Mouse (Mus musculus): Measurements from ENCODE around the gene Ptgds. TPM values are rescaled to one million over a fixed set of nuclear protein-coding genes. Genes with fewer than 3 reads are reported as not detected.

Ptgds gene
- polyA plus RNA-seq (2014; fragmentation: Nextera tagmentation; extraction: Ambion mirVana): 6.2 and 7.9 TPM in 2 replicates

- WGBS: 52% methylated on average over 6 of the region's 6 CpGs
- Histone ChIP-seq H3K27ac (ENCODE audit: low read depth) (no peak within 1 kb of the TSS), H3K4me3 (ENCODE audit: low read depth, low read length) (no peak within 1 kb of the TSS), H3K4me1 (replicated peaks; ENCODE audit: control insufficient read depth, insufficient read depth, low read length) (no peaks in the 10 kb centered on the region), H3K36me3 (ENCODE audit: control insufficient read depth, insufficient read depth, low read length) (no peaks in the 10 kb centered on the region), H3K9ac (ENCODE audit: low read length) (no peak within 1 kb of the TSS), H3K4me2 (ENCODE audit: low read length) (no peak within 1 kb of the TSS), H3K27me3 (replicated peaks; ENCODE audit: control insufficient read depth, insufficient read depth, low read length) (no peaks in the 10 kb centered on the region), H3K9me3 (ENCODE audit: control insufficient read depth, low read length) (no peaks in the 10 kb centered on the region)
- DNase-seq (ENCODE audit: low spot score): no peak
- no peak for ATAC-seq (replicated peaks; ENCODE audit: low FRiP score, low TSS enrichment, low read depth)
These were observed at the start of gene Ptgds for GRCm38 (mm10) chr2:25469969-25470368. TSS of gene Ptgds (minus strand) at chr2:25470046.

- H3K4me2 ChIP-seq (ENCODE audit: low read length): no peak overlapping the region
- no peak overlapping the region for H3K9ac ChIP-seq (ENCODE audit: low read length)
- H3K27me3 ChIP-seq (replicated peaks; ENCODE audit: control insufficient read depth, insufficient read depth, low read length): no peaks in the 10 kb centered on the region
- H3K27ac ChIP-seq (ENCODE audit: low read depth): no peak overlapping the region
- H3K4me3 ChIP-seq (ENCODE audit: low read depth, low read length): no peak overlapping the region
- WGBS: 59% methylated on average over 3 of the region's 3 CpGs
- ATAC-seq (replicated peaks; ENCODE audit: low FRiP score, low TSS enrichment, low read depth): no peak
- no peak for DNase-seq (ENCODE audit: low spot score)
- no peaks in the 10 kb centered on the region for H3K4me1 ChIP-seq (replicated peaks; ENCODE audit: control insufficient read depth, insufficient read depth, low read length)
- no peaks in the 10 kb centered on the region for H3K9me3 ChIP-seq (ENCODE audit: control insufficient read depth, low read length)
- peaks cover 4% of the 10 kb centered on the region for H3K36me3 ChIP-seq (ENCODE audit: control insufficient read depth, insufficient read depth, low read length)
These were observed 40.1 kb upstream of the Ptgds start for GRCm38 (mm10) chr2:25509912-25510311.

GRCm38 (mm10) chr2:25506964-25507363 is 37.1 kb upstream of the Ptgds start:
- H3K36me3 ChIP-seq (ENCODE audit: control insufficient read depth, insufficient read depth, low read length): peaks cover 24% of the 10 kb centered on the region
- H3K9me3 ChIP-seq (ENCODE audit: control insufficient read depth, low read length): no peaks in the 10 kb centered on the region
- WGBS: 31% methylated on average over 5 of the region's 5 CpGs
- H3K9ac ChIP-seq (ENCODE audit: low read length): no peak overlapping the region
- H3K4me1 ChIP-seq (replicated peaks; ENCODE audit: control insufficient read depth, insufficient read depth, low read length): peaks cover 2% of the 10 kb centered on the region
- H3K27me3 ChIP-seq (replicated peaks; ENCODE audit: control insufficient read depth, insufficient read depth, low read length): no peaks in the 10 kb centered on the region
- no peak overlapping the region for H3K4me2 ChIP-seq (ENCODE audit: low read length)
- H3K4me3 ChIP-seq (ENCODE audit: low read depth, low read length): no peak overlapping the region
- no peak overlapping the region for H3K27ac ChIP-seq (ENCODE audit: low read depth)
- ATAC-seq (replicated peaks; ENCODE audit: low FRiP score, low TSS enrichment, low read depth) (no peak), DNase-seq (ENCODE audit: low spot score) (no peak)

- no peak for ATAC-seq (replicated peaks; ENCODE audit: low FRiP score, low TSS enrichment, low read depth)
- Histone ChIP-seq H3K4me3 (ENCODE audit: low read depth, low read length) (no peak overlapping the region), H3K27me3 (replicated peaks; ENCODE audit: control insufficient read depth, insufficient read depth, low read length) (no peaks in the 10 kb centered on the region), H3K27ac (ENCODE audit: low read depth) (no peak overlapping the region), H3K4me2 (ENCODE audit: low read length) (no peak overlapping the region), H3K9me3 (ENCODE audit: control insufficient read depth, low read length) (no peaks in the 10 kb centered on the region), H3K4me1 (replicated peaks; ENCODE audit: control insufficient read depth, insufficient read depth, low read length) (peaks cover 10% of the 10 kb centered on the region), H3K36me3 (ENCODE audit: control insufficient read depth, insufficient read depth, low read length) (peaks cover 24% of the 10 kb centered on the region), H3K9ac (ENCODE audit: low read length) (no peak overlapping the region)
- WGBS: 97% methylated on average over 4 of the region's 4 CpGs
- no peak for DNase-seq (ENCODE audit: low spot score)
These were observed 36.0 kb upstream of the Ptgds start for GRCm38 (mm10) chr2:25505860-25506259.

GRCm38 (mm10) chr2:25505000-25505399 is 35.2 kb upstream of the Ptgds start:
- Histone ChIP-seq H3K36me3 (ENCODE audit: control insufficient read depth, insufficient read depth, low read length) (peaks cover 24% of the 10 kb centered on the region), H3K4me2 (ENCODE audit: low read length) (no peak overlapping the region), H3K9ac (ENCODE audit: low read length) (no peak overlapping the region), H3K27me3 (replicated peaks; ENCODE audit: control insufficient read depth, insufficient read depth, low read length) (no peaks in the 10 kb centered on the region), H3K4me3 (ENCODE audit: low read depth, low read length) (no peak overlapping the region), H3K4me1 (replicated peaks; ENCODE audit: control insufficient read depth, insufficient read depth, low read length) (peaks cover 10% of the 10 kb centered on the region), H3K27ac (ENCODE audit: low read depth) (no peak overlapping the region), H3K9me3 (ENCODE audit: control insufficient read depth, low read length) (no peaks in the 10 kb centered on the region)
- no peak for DNase-seq (ENCODE audit: low spot score)
- ATAC-seq (replicated peaks; ENCODE audit: low FRiP score, low TSS enrichment, low read depth): no peak
- 93% methylated on average over 1 of the region's 1 CpGs for WGBS

- WGBS: 93% methylated on average over 19 of the region's 19 CpGs
- no peak overlapping the region for H3K4me2 ChIP-seq (ENCODE audit: low read length)
- peaks cover 10% of the 10 kb centered on the region for H3K4me1 ChIP-seq (replicated peaks; ENCODE audit: control insufficient read depth, insufficient read depth, low read length)
- peaks cover 24% of the 10 kb centered on the region for H3K36me3 ChIP-seq (ENCODE audit: control insufficient read depth, insufficient read depth, low read length)
- H3K27ac ChIP-seq (ENCODE audit: low read depth): no peak overlapping the region
- no peak overlapping the region for H3K9ac ChIP-seq (ENCODE audit: low read length)
- no peak overlapping the region for H3K4me3 ChIP-seq (ENCODE audit: low read depth, low read length)
- ATAC-seq (replicated peaks; ENCODE audit: low FRiP score, low TSS enrichment, low read depth): no peak
- H3K9me3 ChIP-seq (ENCODE audit: control insufficient read depth, low read length): no peaks in the 10 kb centered on the region
- no peak for DNase-seq (ENCODE audit: low spot score)
- H3K27me3 ChIP-seq (replicated peaks; ENCODE audit: control insufficient read depth, insufficient read depth, low read length): no peaks in the 10 kb centered on the region
These were observed 34.7 kb upstream of the Ptgds start for GRCm38 (mm10) chr2:25504538-25504937.

- Histone ChIP-seq H3K9ac (ENCODE audit: low read length) (no peak overlapping the region), H3K27ac (ENCODE audit: low read depth) (no peak overlapping the region), H3K4me2 (ENCODE audit: low read length) (no peak overlapping the region), H3K4me1 (replicated peaks; ENCODE audit: control insufficient read depth, insufficient read depth, low read length) (peaks cover 10% of the 10 kb centered on the region), H3K36me3 (ENCODE audit: control insufficient read depth, insufficient read depth, low read length) (peaks cover 24% of the 10 kb centered on the region), H3K4me3 (ENCODE audit: low read depth, low read length) (no peak overlapping the region), H3K27me3 (replicated peaks; ENCODE audit: control insufficient read depth, insufficient read depth, low read length) (no peaks in the 10 kb centered on the region), H3K9me3 (ENCODE audit: control insufficient read depth, low read length) (no peaks in the 10 kb centered on the region)
- WGBS: 84% methylated on average over 3 of the region's 3 CpGs
- no peak for ATAC-seq (replicated peaks; ENCODE audit: low FRiP score, low TSS enrichment, low read depth)
- DNase-seq (ENCODE audit: low spot score): no peak
These were observed 32.9 kb upstream of the Ptgds start for GRCm38 (mm10) chr2:25502726-25503125.

GRCm38 (mm10) chr2:25501593-25502486 is 32.0 kb upstream of the Ptgds start, which contains the start of gene C8g:
TSS of gene C8g (minus strand) at chr2:25501719.
- peak within 1 kb of the TSS; percentile 97 for H3K4me3 ChIP-seq (ENCODE audit: low read depth, low read length)
- H3K9ac ChIP-seq (ENCODE audit: low read length): peak within 1 kb of the TSS; percentile 95
- peaks cover 24% of the 10 kb centered on the region for H3K36me3 ChIP-seq (ENCODE audit: control insufficient read depth, insufficient read depth, low read length)
- H3K4me1 ChIP-seq (replicated peaks; ENCODE audit: control insufficient read depth, insufficient read depth, low read length): peaks cover 10% of the 10 kb centered on the region
- ATAC-seq (replicated peaks; ENCODE audit: low FRiP score, low TSS enrichment, low read depth) (no peak), DNase-seq (ENCODE audit: low spot score) (no peak)
- H3K4me2 ChIP-seq (ENCODE audit: low read length): peak within 1 kb of the TSS; percentile 100
- H3K27ac ChIP-seq (ENCODE audit: low read depth): 0 out of 2 replicates have a peak within 1 kb of the TSS, but pooled peaks have one; percentile 54
- H3K27me3 ChIP-seq (replicated peaks; ENCODE audit: control insufficient read depth, insufficient read depth, low read length): no peaks in the 10 kb centered on the region
- H3K9me3 ChIP-seq (ENCODE audit: control insufficient read depth, low read length): no peaks in the 10 kb centered on the region
- WGBS: 72% methylated on average over 20 of the region's 20 CpGs
